Mouse (Mus musculus): ENCODE results near the gene Zfp541. TPM values are rescaled to one million over a fixed set of nuclear protein-coding genes. Genes with fewer than 3 reads are reported as not detected.

Zfp541 gene
- total and polyA plus RNA-seq, 2 experiments from 2014 or later, result 0.10 to 0.17 TPM

GRCm38 (mm10) chr7:16046101-16046480 lies 15.5 kb upstream of the Zfp541 start:
- peak overlapping the region; percentile 99 for H3K27ac ChIP-seq (ENCODE audit: low read depth, low read length)
- H3K36me3 ChIP-seq (ENCODE audit: insufficient read depth), result no peaks in the 10 kb centered on the region
- no peak for TF ChIP-seq CTCF (IDR thresholded peaks at IDR 0.05; ENCODE audit: low read depth)
- H3K4me3 ChIP-seq (ENCODE audit: low read depth, low read length), result peak overlapping the region; percentile 75
- DNase-seq, result peak; percentile 60
- peak; percentile 4; the same call in 1 of the 2 replicates for ATAC-seq
- peaks cover 23% of the 10 kb centered on the region for H3K4me1 ChIP-seq (ENCODE audit: insufficient read depth)
- 1% methylated on average over 7 of the region's 7 CpGs for WGBS
- no peaks in the 10 kb centered on the region for H3K27me3 ChIP-seq (ENCODE audit: insufficient read depth, low read length)
- H3K4me2 ChIP-seq (ENCODE audit: low read depth), result peak overlapping the region; percentile 86
- no peaks in the 10 kb centered on the region for H3K9me3 ChIP-seq (ENCODE audit: low read length)
- H3K9ac ChIP-seq, result peak overlapping the region; percentile 98

DNA sequence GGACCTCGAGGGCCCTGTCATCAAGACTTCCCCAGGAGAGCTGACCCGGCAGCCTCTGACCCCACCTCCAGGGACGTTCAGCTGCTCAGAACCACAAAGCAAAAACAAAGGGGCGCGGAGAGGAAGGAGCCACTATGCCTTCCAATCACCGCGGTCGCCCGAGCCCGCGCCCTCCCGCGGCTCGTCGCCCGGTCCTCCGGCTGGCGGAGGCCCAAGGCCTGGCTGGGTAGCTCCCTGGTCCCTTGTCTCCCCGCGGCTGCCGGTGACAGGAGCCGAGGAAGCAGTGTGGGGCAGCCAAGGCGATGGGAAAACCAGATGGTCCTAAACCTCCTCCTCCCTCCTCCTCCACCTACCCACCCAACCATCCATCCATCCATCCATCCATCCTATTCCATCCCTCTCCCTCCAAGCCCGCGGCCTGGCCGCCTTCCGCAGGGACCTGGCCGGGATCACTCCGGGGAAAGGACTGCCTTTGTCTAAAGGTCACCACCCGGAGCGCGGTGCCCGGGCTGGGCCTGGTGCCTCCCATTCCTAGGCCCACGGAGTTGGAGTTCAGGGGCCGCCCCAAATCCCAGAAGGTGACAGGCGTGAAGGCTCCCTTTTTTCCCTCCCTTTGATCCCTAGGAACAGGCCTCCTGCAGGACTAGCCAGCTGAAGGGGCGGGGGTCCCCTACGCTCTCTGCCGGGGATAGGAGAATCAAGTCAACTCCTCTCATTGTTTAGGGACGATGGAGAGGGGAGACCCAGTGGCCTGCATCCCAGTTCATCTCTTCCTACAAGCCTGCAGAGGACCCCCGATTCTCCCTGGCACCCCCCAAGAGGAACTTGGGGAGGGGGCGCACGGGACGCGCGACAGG lies 14.9 kb upstream of the Zfp541 start:
- Histone ChIP-seq H3K4me1 (ENCODE audit: insufficient read depth) (peaks cover 23% of the 10 kb centered on the region), H3K27ac (ENCODE audit: low read depth, low read length) (peak overlapping the region; percentile 99), H3K9ac (peak overlapping the region; percentile 98), H3K9me3 (ENCODE audit: low read length) (no peaks in the 10 kb centered on the region), H3K4me2 (ENCODE audit: low read depth) (peak overlapping the region; percentile 86), H3K27me3 (ENCODE audit: insufficient read depth, low read length) (no peaks in the 10 kb centered on the region), H3K36me3 (ENCODE audit: insufficient read depth) (no peaks in the 10 kb centered on the region), H3K4me3 (ENCODE audit: low read depth, low read length) (peak overlapping the region; percentile 75)
- TF ChIP-seq CTCF (IDR thresholded peaks at IDR 0.05; ENCODE audit: low read depth), result no peak
- WGBS, result 6% methylated on average over 46 of the region's 46 CpGs
- DNase-seq (peak; percentile 84), ATAC-seq (peak; percentile 38)

GRCm38 (mm10) chr7:16047338-16048146 lies 14.1 kb upstream of the Zfp541 start, which contains the start of gene Bicra:
TSS of gene Bicra (minus strand) at chr7:16047921.
- 1% methylated on average over 66 of the region's 69 CpGs for WGBS
- no peaks in the 10 kb centered on the region for H3K27me3 ChIP-seq (ENCODE audit: insufficient read depth, low read length)
- peak within 1 kb of the TSS; percentile 75 for H3K4me3 ChIP-seq (ENCODE audit: low read depth, low read length)
- H3K27ac ChIP-seq (ENCODE audit: low read depth, low read length), result peak within 1 kb of the TSS; percentile 99
- peak within 1 kb of the TSS; percentile 86 for H3K4me2 ChIP-seq (ENCODE audit: low read depth)
- peak within 1 kb of the TSS; percentile 98 for H3K9ac ChIP-seq
- no peaks in the 10 kb centered on the region for H3K36me3 ChIP-seq (ENCODE audit: insufficient read depth)
- peaks cover 30% of the 10 kb centered on the region for H3K4me1 ChIP-seq (ENCODE audit: insufficient read depth)
- no peaks in the 10 kb centered on the region for H3K9me3 ChIP-seq (ENCODE audit: low read length)
- peak; percentile 67 for ATAC-seq
- peak; percentile 91 for DNase-seq
- no peak for TF ChIP-seq CTCF (IDR thresholded peaks at IDR 0.05; ENCODE audit: low read depth)

DNA sequence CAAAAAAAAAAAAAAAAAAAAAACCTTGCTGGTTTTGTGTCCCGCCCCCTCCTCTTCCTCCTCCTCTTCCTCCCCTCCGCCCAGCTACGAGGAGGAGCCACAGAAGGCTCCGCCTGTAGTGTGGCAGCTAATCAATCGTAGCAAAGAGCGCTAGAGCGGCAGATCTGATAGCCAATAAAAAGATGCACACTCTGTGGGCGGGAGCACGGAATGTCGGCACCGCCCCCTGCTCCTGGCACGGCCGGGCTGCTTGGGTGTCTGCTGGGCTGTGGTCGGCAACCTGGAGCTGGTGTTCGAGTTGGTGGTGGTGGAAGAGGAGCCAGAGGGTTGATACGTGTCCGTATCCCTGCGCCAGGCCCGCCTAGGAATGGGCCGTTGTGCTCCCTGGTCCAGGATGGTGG lies 13.4 kb upstream of the Zfp541 start:
- Histone ChIP-seq H3K4me3 (ENCODE audit: low read depth, low read length) (peak overlapping the region; percentile 75), H3K9ac (peak overlapping the region; percentile 98), H3K4me2 (ENCODE audit: low read depth) (peak overlapping the region; percentile 86), H3K4me1 (ENCODE audit: insufficient read depth) (peaks cover 30% of the 10 kb centered on the region), H3K27me3 (ENCODE audit: insufficient read depth, low read length) (no peaks in the 10 kb centered on the region), H3K9me3 (ENCODE audit: low read length) (no peaks in the 10 kb centered on the region), H3K36me3 (ENCODE audit: insufficient read depth) (no peaks in the 10 kb centered on the region), H3K27ac (ENCODE audit: low read depth, low read length) (peak overlapping the region; percentile 99)
- 0% methylated on average over 18 of the region's 20 CpGs for WGBS
- peak; percentile 98 for DNase-seq
- peak; percentile 83 for ATAC-seq
- no peak for TF ChIP-seq CTCF (IDR thresholded peaks at IDR 0.05; ENCODE audit: low read depth)

DNA sequence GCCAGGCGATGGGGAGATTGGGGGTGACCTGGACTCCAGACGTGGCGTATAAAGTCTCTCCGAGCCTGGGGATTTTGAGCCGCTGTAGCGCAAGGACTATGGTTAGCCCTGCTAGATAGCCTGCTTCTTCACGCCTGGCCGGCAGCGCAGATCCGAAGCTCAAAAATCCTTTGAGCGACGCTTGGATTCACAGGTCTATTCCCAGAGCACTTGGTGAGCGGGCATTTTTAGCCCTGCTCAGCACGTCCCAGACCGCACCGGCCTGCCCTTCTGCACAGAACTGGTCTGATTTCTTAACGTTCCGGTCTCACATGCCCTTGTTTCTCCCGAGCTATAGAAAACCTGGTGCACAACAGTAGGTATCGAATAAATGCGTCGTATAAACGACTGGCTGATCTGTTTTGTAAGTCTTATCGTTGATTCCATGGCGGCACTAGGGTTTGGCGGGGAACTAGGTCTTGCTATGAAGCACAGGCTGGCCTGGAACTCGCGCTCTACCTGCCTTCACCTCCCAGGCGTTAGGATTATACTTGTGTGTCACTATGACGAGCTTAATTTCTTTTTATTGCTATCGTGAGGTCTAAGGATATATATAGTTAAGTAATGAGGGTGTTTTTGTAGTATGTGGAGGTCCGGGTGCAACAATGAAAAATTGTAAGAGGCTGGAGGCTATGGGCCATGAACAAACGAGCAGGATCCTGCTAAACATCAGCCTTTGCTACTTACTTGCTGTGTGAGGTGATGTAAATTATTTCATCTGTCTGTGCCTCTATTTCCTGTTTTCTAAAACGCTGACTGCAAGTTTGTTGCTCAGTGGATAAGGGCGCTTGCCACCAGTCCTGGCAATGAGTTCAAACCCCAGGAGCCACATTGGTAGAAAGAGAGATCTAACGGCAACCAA lies 12.7 kb upstream of the Zfp541 start:
- peak; percentile 2 for DNase-seq
- 8% methylated on average over 36 of the region's 36 CpGs for WGBS
- ATAC-seq, result no peak
- peak overlapping the region; percentile 86 for H3K4me2 ChIP-seq (ENCODE audit: low read depth)
- H3K4me1 ChIP-seq (ENCODE audit: insufficient read depth), result peaks cover 30% of the 10 kb centered on the region
- no peaks in the 10 kb centered on the region for H3K27me3 ChIP-seq (ENCODE audit: insufficient read depth, low read length)
- no peaks in the 10 kb centered on the region for H3K36me3 ChIP-seq (ENCODE audit: insufficient read depth)
- no peaks in the 10 kb centered on the region for H3K9me3 ChIP-seq (ENCODE audit: low read length)
- peak overlapping the region; percentile 98 for H3K9ac ChIP-seq
- peak overlapping the region; percentile 75 for H3K4me3 ChIP-seq (ENCODE audit: low read depth, low read length)
- peak overlapping the region; percentile 99 for H3K27ac ChIP-seq (ENCODE audit: low read depth, low read length)
- no peak for TF ChIP-seq CTCF (IDR thresholded peaks at IDR 0.05; ENCODE audit: low read depth)

DNA sequence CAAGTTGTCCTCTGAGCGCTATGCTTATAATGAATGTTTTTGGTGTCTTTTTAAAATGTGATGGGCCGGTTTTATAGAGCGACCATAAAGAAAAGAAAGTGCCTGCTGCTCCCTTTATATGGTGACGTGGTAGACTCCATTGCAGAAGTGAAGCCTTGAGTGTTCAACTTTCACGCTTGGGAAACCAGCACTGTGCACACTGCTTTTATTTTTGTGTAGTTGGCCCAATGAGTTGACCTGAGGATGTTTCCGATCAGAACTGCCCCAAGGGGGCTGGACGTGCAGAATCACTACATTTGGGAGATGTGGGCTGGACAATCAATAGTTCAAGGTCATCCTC lies 12.1 kb upstream of the Zfp541 start:
- Histone ChIP-seq H3K27ac (ENCODE audit: low read depth, low read length) (no peak overlapping the region), H3K4me1 (ENCODE audit: insufficient read depth) (peaks cover 30% of the 10 kb centered on the region), H3K9ac (no peak overlapping the region), H3K4me2 (ENCODE audit: low read depth) (peak overlapping the region; percentile 86), H3K27me3 (ENCODE audit: insufficient read depth, low read length) (no peaks in the 10 kb centered on the region), H3K36me3 (ENCODE audit: insufficient read depth) (no peaks in the 10 kb centered on the region), H3K9me3 (ENCODE audit: low read length) (no peaks in the 10 kb centered on the region), H3K4me3 (ENCODE audit: low read depth, low read length) (peak overlapping the region; percentile 75; the same call in 1 of the 2 replicates)
- ATAC-seq (no peak), DNase-seq (no peak)
- 76% methylated on average over 7 of the region's 7 CpGs for WGBS
- no peak for TF ChIP-seq CTCF (IDR thresholded peaks at IDR 0.05; ENCODE audit: low read depth)
